Mouse (Mus musculus) stomach, embryonic 16.5 days (tissue): ENCODE data around the gene Hacl1. TPM values are rescaled to one million over a fixed set of nuclear protein-coding genes. Genes with fewer than 3 reads are reported as not detected.
A peak's percentile ranks its signal among the peaks of the same experiment; 100 is the strongest.

Experiments
- ATAC-seq: fragments of 200-750 bp; cut with Nextera tagmentation; 2 replicates; pipeline ENCODE4 v1.8.0; 2017; ENCODE audit warnings: moderate number of reproducible peaks, moderate TSS enrichment; ENCODE audit not compliant: insufficient read depth, low FRiP score
- H3K27ac ChIP-seq: fragments of 300-500 bp; sonication (generic); 2 replicates; pipeline ENCODE4 v1.5.1; 2014; ENCODE audit warnings: low read length
- H3K27me3 ChIP-seq: fragments of 300-500 bp; sonication (generic); 2 replicates; pipeline ENCODE4 v1.6.1; 2014; ENCODE audit warnings: low read length, control low read depth, mixed read lengths; ENCODE audit not compliant: control insufficient read depth, insufficient read depth
- H3K36me3 ChIP-seq: fragments of 300-500 bp; sonication (generic); 2 replicates; pipeline ENCODE4 v1.6.1; 2014; ENCODE audit warnings: low read length; ENCODE audit not compliant: control insufficient read depth, insufficient read depth
- H3K4me1 ChIP-seq: fragments of 300-500 bp; sonication (generic); 2 replicates; pipeline ENCODE4 v1.6.1; 2014; ENCODE audit warnings: low read length, control low read depth, mixed read lengths; ENCODE audit not compliant: control insufficient read depth, insufficient read depth
- H3K4me2 ChIP-seq: fragments of 300-500 bp; sonication (generic); 2 replicates; pipeline ENCODE4 v1.6.1; 2014; ENCODE audit warnings: low read depth, low read length, mixed read lengths
- H3K4me3 ChIP-seq: fragments of 300-500 bp; sonication (generic); replicated peaks from 2 replicates; pipeline ENCODE4 v1.5.1; 2014; ENCODE audit warnings: mild to moderate bottlenecking, low read length
- H3K9ac ChIP-seq: fragments of 300-500 bp; sonication (generic); 2 replicates; pipeline ENCODE4 v1.6.1; 2014; ENCODE audit warnings: low read length
- H3K9me3 ChIP-seq: fragments of 300-500 bp; sonication (generic); replicated peaks from 2 replicates; pipeline ENCODE4 v1.6.1; 2016; ENCODE audit warnings: low read length, control low read depth; ENCODE audit not compliant: control insufficient read depth
- WGBS: fragments of 180-500 bp; shearing (Covaris S2); extraction: QIAGEN DNeasy Blood & Tissue Kit; methylation state at CpG from one replicate; pipeline ENCODE4 v1.1.7; 2014; 5-methylcytosine and 5-hydroxymethylcytosine counted together
- polyA plus RNA-seq: library from polyadenylated mRNA; unstranded; fragments of >200 nt; fragmentation: Nextera tagmentation; extraction: Ambion mirVana; gene quantifications from 2 replicates; pipeline ENCODE4 v1.2.1, GENCODE M21; 2015

Gene Hacl1
- polyA plus RNA-seq, 1 experiment from 2014 or later: 13.1 TPM

GRCm38 (mm10) chr14:31669642-31670490, 28.8 kb upstream of the Hacl1 start:
- H3K27ac ChIP-seq: peak overlapping the region; percentile 85
- H3K9ac ChIP-seq: no peak overlapping the region
- WGBS: 68% methylated on average over 15 of the region's 15 CpGs
- H3K4me2 ChIP-seq: peak overlapping the region; percentile 16
- no peaks in the 10 kb centered on the region for H3K27me3 ChIP-seq
- H3K36me3 ChIP-seq: peaks cover 12% of the 10 kb centered on the region
- ATAC-seq: no peak
- H3K4me1 ChIP-seq: peaks cover 24% of the 10 kb centered on the region
- H3K4me3 ChIP-seq: no peak overlapping the region
- no peaks in the 10 kb centered on the region for H3K9me3 ChIP-seq

GRCm38 (mm10) chr14:31669161-31669611, 28.1 kb upstream of the Hacl1 start:
- peaks cover 12% of the 10 kb centered on the region for H3K36me3 ChIP-seq
- peak; percentile 26; the same call in 1 of the 2 replicates for ATAC-seq
- no peak overlapping the region for H3K4me3 ChIP-seq
- H3K9me3 ChIP-seq: no peaks in the 10 kb centered on the region
- 44% methylated on average over 13 of the region's 13 CpGs for WGBS
- H3K27me3 ChIP-seq: no peaks in the 10 kb centered on the region
- H3K27ac ChIP-seq: peak overlapping the region; percentile 85
- peak overlapping the region; percentile 16 for H3K4me2 ChIP-seq
- peak overlapping the region; percentile 29; the same call in 1 of the 2 replicates for H3K9ac ChIP-seq
- peaks cover 31% of the 10 kb centered on the region for H3K4me1 ChIP-seq

GRCm38 (mm10) chr14:31668326-31668725, 27.2 kb upstream of the Hacl1 start:
- no peak overlapping the region for H3K4me3 ChIP-seq
- peak overlapping the region; percentile 85 for H3K27ac ChIP-seq
- 83% methylated on average over 13 of the region's 13 CpGs for WGBS
- no peak overlapping the region for H3K9ac ChIP-seq
- H3K4me2 ChIP-seq: no peak overlapping the region
- H3K4me1 ChIP-seq: peaks cover 39% of the 10 kb centered on the region
- no peaks in the 10 kb centered on the region for H3K27me3 ChIP-seq
- peaks cover 12% of the 10 kb centered on the region for H3K36me3 ChIP-seq
- H3K9me3 ChIP-seq: no peaks in the 10 kb centered on the region
- no peak for ATAC-seq

- H3K27ac ChIP-seq: no peak overlapping the region
- no peaks in the 10 kb centered on the region for H3K27me3 ChIP-seq
- no peak for ATAC-seq
- 86% methylated on average over 6 of the region's 6 CpGs for WGBS
- no peak overlapping the region for H3K4me3 ChIP-seq
- peaks cover 44% of the 10 kb centered on the region for H3K4me1 ChIP-seq
- H3K4me2 ChIP-seq: no peak overlapping the region
- H3K9me3 ChIP-seq: no peaks in the 10 kb centered on the region
- H3K36me3 ChIP-seq: peaks cover 12% of the 10 kb centered on the region
- H3K9ac ChIP-seq: no peak overlapping the region
These were observed 26.7 kb upstream of the Hacl1 start for GRCm38 (mm10) chr14:31667741-31668140.

- Histone ChIP-seq H3K9ac (no peak overlapping the region), H3K27me3 (no peaks in the 10 kb centered on the region), H3K4me3 (no peak overlapping the region), H3K36me3 (peaks cover 12% of the 10 kb centered on the region), H3K9me3 (no peaks in the 10 kb centered on the region), H3K4me2 (no peak overlapping the region), H3K4me1 (peaks cover 51% of the 10 kb centered on the region), H3K27ac (no peak overlapping the region)
- ATAC-seq: no peak
- WGBS: 95% methylated on average over 28 of the region's 28 CpGs
These were observed 26.0 kb upstream of the Hacl1 start for GRCm38 (mm10) chr14:31666931-31667705.

GRCm38 (mm10) chr14:31665566-31665940, 24.5 kb upstream of the Hacl1 start:
- ATAC-seq: no peak
- Histone ChIP-seq H3K36me3 (peaks cover 12% of the 10 kb centered on the region), H3K4me2 (no peak overlapping the region), H3K27ac (peak overlapping the region; percentile 100), H3K9me3 (no peaks in the 10 kb centered on the region), H3K9ac (no peak overlapping the region), H3K27me3 (no peaks in the 10 kb centered on the region), H3K4me3 (no peak overlapping the region), H3K4me1 (peaks cover 62% of the 10 kb centered on the region)
- 51% methylated on average over 4 of the region's 4 CpGs for WGBS

- Histone ChIP-seq H3K36me3 (peaks cover 9% of the 10 kb centered on the region), H3K9me3 (no peaks in the 10 kb centered on the region), H3K4me3 (no peak overlapping the region), H3K4me2 (no peak overlapping the region), H3K4me1 (peaks cover 66% of the 10 kb centered on the region), H3K27ac (peak overlapping the region; percentile 100), H3K9ac (no peak overlapping the region), H3K27me3 (no peaks in the 10 kb centered on the region)
- 35% methylated on average over 12 of the region's 12 CpGs for WGBS
- no peak for ATAC-seq
These were observed 23.9 kb upstream of the Hacl1 start for GRCm38 (mm10) chr14:31664903-31665565.

- Histone ChIP-seq H3K4me2 (no peak overlapping the region), H3K4me3 (no peak overlapping the region), H3K27me3 (no peaks in the 10 kb centered on the region), H3K36me3 (peaks cover 9% of the 10 kb centered on the region), H3K27ac (peak overlapping the region; percentile 100), H3K9me3 (no peaks in the 10 kb centered on the region), H3K9ac (0 out of 2 replicates have a peak overlapping the region, but pooled peaks have one; percentile 0), H3K4me1 (peaks cover 66% of the 10 kb centered on the region)
- WGBS: 45% methylated on average over 18 of the region's 18 CpGs
- no peak for ATAC-seq
These were observed 23.2 kb upstream of the Hacl1 start for GRCm38 (mm10) chr14:31664100-31664902.
